ENCODE assay signal across 9 mouse cellular contexts in genomic region chr2:43613571-43613970, GRCm38 (mm10). TPM values are rescaled to one million over a fixed set of nuclear protein-coding genes. Genes with fewer than 3 reads are reported as not detected.
DNase-seq lines count a peak whose midpoint lies in the region; TF ChIP-seq lines count a peak whose summit lies in the region.
"Had no signal": no experiment of that assay in that cellular context is flagged by ENCODE, and none has a peak within 500 bp of the region (broad histone marks: within the 10 kb centered on the region; RNA-seq: fewer than 3 reads in every experiment).

No protein-coding gene starts in this region.

- 23% methylated on average over 6 of the region's 6 CpGs for WGBS in thymus, adult 2 months

- no peak for TF ChIP-seq POLR2A in thymus, adult 2 months (IDR thresholded peaks at IDR 0.05; ENCODE audit: control insufficient read depth, extremely low read depth, insufficient read depth, low read length, poor library complexity)

- H3K36me3 ChIP-seq in thymus, adult 2 months (ENCODE audit: control insufficient read depth, insufficient read depth, low read length) = no peaks in the 10 kb centered on the region

- no peak for TF ChIP-seq CTCF in thymus, adult 2 months (IDR thresholded peaks at IDR 0.05; ENCODE audit: borderline replicate concordance, control insufficient read depth, extremely low read depth, insufficient read depth, low read length, poor library complexity)

- no peaks in the 10 kb centered on the region for H3K27me3 ChIP-seq in thymus, adult 2 months (ENCODE audit: control insufficient read depth, insufficient read depth, low read length)

- no peak overlapping the region for H3K27ac ChIP-seq in thymus, adult 2 months (ENCODE audit: control insufficient read depth, insufficient read depth, low read length)

- H3K4me3 ChIP-seq in thymus, adult 2 months (ENCODE audit: control insufficient read depth, insufficient read depth, low read length) = no peak overlapping the region

- H3K4me1 ChIP-seq in thymus, adult 2 months (replicated peaks; ENCODE audit: control insufficient read depth, insufficient read depth, low read length) = no peaks in the 10 kb centered on the region

- DNase-seq in gastrocnemius, postnatal 10 days = peak; percentile 22
- DNase-seq in gastrocnemius, adult 18-20 months (ENCODE audit: low spot score) = no peak
- DNase-seq in thymus, adult 2 months = peak; percentile 29
- no peak for DNase-seq in thymus, adult 18-20 months
- peak; percentile 65 to 69 for DNase-seq in kidney, postnatal 4 days
- DNase-seq in cerebellum, postnatal 25 days = no peak
- DNase-seq in cerebellum, adult 11 months = no peak
- no peak for DNase-seq in gastrocnemius, adult 8-10 months (ENCODE audit: low spot score in 2 of 2)

RNA-seq across cellular contexts. Expression of gene Kynu, which starts 58.4 kb away (rescaled TPM):
- not detected for total RNA-seq in gastrocnemius, postnatal 10 days (2021)
- total RNA-seq in gastrocnemius, adult 18-20 months (2021) = not detected
- polyA plus RNA-seq in thymus, adult 2 months (2012; rRNA removed) = 1.6 and 1.9 TPM in 2 replicates
- under 1 TPM in 1 of 4 experiments, not detected in 3; 0.40 TPM for total RNA-seq in gastrocnemius, adult 8-10 months (2022)
- polyA plus RNA-seq: heart, embryonic 14.5 days had no signal

Comparison
In these comparisons a context has a peak if more than half of its experiments do, and no peak if none do; other contexts are left out.
1. DNase-seq: peak in gastrocnemius, postnatal 10 days (single experiment), thymus, adult 2 months (single experiment) and kidney, postnatal 4 days (2 of 2); none in gastrocnemius, adult 18-20 months (single experiment), thymus, adult 18-20 months (0 of 2), cerebellum, postnatal 25 days (0 of 2), cerebellum, adult 11 months (single experiment) and gastrocnemius, adult 8-10 months (0 of 2).